Mouse (Mus musculus): ENCODE measurements around the gene Hist2h2ac.
A peak's percentile ranks its signal among the peaks of the same experiment; 100 is the strongest.
"Not testable (repeated sequence)": the region's sequence is repeated elsewhere in the genome, so short reads cannot be mapped to it uniquely, and the experiment has no call there.

Gene Hist2h2ac

GRCm38 (mm10) chr3:96230404-96230803 lies 9.7 kb upstream of the Hist2h2ac start:
- no peak for DNase-seq (ENCODE audit: low spot score in 2 of 2)

- no peak for DNase-seq (ENCODE audit: low spot score in 2 of 2)
Measured at GRCm38 (mm10) chr3:96228828-96229227, 8.1 kb upstream of the Hist2h2ac start.

- DNase-seq (ENCODE audit: low spot score in 2 of 2): peak; percentile 58 to 61
Measured at GRCm38 (mm10) chr3:96226695-96227648, 6.3 kb upstream of the Hist2h2ac start.

GRCm38 (mm10) chr3:96225421-96225820 lies 4.7 kb upstream of the Hist2h2ac start:
- no peak for DNase-seq (ENCODE audit: low spot score in 2 of 2)

- DNase-seq (ENCODE audit: low spot score in 2 of 2): no peak
Measured at GRCm38 (mm10) chr3:96222774-96223173, 2.1 kb upstream of the Hist2h2ac start.

GRCm38 (mm10) chr3:96221640-96222038 lies 959 bp upstream of the Hist2h2ac start:
- DNase-seq (ENCODE audit: low spot score in 2 of 2): no peak

GRCm38 (mm10) chr3:96220131-96220764 lies 432 bp downstream of the Hist2h2ac start:
- not testable (repeated sequence) for DNase-seq (ENCODE audit: low spot score in 2 of 2)

GRCm38 (mm10) chr3:96219661-96220130 lies 984 bp downstream of the Hist2h2ac start, which contains the start of the genes Bola1 and Hist2h2ab:
Gene Bola1 (minus strand): TSS chr3:96219709.
Gene Hist2h2ab (plus strand): TSS chr3:96219865.
- peak; percentile 88 to 94 for DNase-seq (ENCODE audit: low spot score in 2 of 2)

- no peak for DNase-seq (ENCODE audit: low spot score in 2 of 2)
Measured at GRCm38 (mm10) chr3:96219191-96219641, 1.5 kb downstream of the Hist2h2ac start.

GRCm38 (mm10) chr3:96209242-96209641 lies 11.4 kb downstream of the Hist2h2ac start:
- no peak for DNase-seq (ENCODE audit: low spot score in 2 of 2)

GRCm38 (mm10) chr3:96207819-96208218 lies 12.9 kb downstream of the Hist2h2ac start:
- no peak for DNase-seq (ENCODE audit: low spot score in 2 of 2)

GRCm38 (mm10) chr3:96199731-96200130 lies 20.9 kb downstream of the Hist2h2ac start:
- no peak for DNase-seq (ENCODE audit: low spot score in 2 of 2)

GRCm38 (mm10) chr3:96198601-96199251 lies 22.0 kb downstream of the Hist2h2ac start:
- DNase-seq (ENCODE audit: low spot score in 2 of 2): not testable (repeated sequence)

GRCm38 (mm10) chr3:96198181-96198580 lies 22.5 kb downstream of the Hist2h2ac start:
- DNase-seq (ENCODE audit: low spot score in 2 of 2): no peak

- peak; percentile 90 to 91 for DNase-seq (ENCODE audit: low spot score in 2 of 2)
Measured at GRCm38 (mm10) chr3:96197129-96197749, 23.4 kb downstream of the Hist2h2ac start.

GRCm38 (mm10) chr3:96196437-96197128 lies 24.1 kb downstream of the Hist2h2ac start:
- DNase-seq (ENCODE audit: low spot score in 2 of 2): no peak

- no peak for DNase-seq (ENCODE audit: low spot score in 2 of 2)
Measured at GRCm38 (mm10) chr3:96195616-96196313, 24.9 kb downstream of the Hist2h2ac start.

GRCm38 (mm10) chr3:96194966-96195365 lies 25.7 kb downstream of the Hist2h2ac start:
- no peak for DNase-seq (ENCODE audit: low spot score in 2 of 2)

- DNase-seq (ENCODE audit: low spot score in 2 of 2): no peak
Measured at GRCm38 (mm10) chr3:96192977-96193376, 27.7 kb downstream of the Hist2h2ac start.

- peak in 1 of 2 experiments; percentile 42 for DNase-seq (ENCODE audit: low spot score in 2 of 2)
Measured at GRCm38 (mm10) chr3:96182382-96182776, 38.3 kb downstream of the Hist2h2ac start.
